Mouse (Mus musculus): ENCODE measurements around the gene Pafah1b1.

Gene Pafah1b1

DNA sequence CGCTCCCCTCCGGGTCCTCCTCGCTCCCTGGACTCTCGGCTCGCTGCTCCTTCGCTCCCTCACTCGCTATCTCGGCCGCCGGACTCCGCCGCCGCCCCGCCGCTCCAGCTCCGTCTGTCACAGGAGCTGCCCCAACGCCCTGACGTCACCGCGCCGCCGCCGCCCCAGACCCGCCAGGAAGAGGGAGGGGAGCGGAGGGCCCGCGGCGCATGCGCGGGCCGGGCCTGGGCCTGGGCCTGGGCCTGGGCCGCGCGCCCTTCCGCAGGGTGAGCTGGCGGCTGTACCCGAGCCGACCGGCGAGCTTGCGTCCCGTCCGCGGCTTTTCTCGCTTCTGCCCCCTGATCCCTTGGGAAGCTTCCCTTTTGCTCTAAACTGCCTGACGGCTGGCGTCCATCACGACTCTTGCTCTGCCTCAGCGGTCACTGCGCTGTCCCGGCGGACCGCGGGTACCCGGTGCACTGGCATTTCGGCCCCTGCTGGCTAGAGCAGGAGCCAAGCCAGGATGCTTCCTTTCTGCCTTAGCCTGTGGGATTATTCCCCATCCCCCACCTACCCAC lies at the start of gene Pafah1b1:
Gene Pafah1b1 (minus strand): TSS at position 436 of the 557 bp plus-strand sequence.
- DNase-seq (ENCODE audit: extremely low read depth, low read depth, low spot score) = no peak

DNA sequence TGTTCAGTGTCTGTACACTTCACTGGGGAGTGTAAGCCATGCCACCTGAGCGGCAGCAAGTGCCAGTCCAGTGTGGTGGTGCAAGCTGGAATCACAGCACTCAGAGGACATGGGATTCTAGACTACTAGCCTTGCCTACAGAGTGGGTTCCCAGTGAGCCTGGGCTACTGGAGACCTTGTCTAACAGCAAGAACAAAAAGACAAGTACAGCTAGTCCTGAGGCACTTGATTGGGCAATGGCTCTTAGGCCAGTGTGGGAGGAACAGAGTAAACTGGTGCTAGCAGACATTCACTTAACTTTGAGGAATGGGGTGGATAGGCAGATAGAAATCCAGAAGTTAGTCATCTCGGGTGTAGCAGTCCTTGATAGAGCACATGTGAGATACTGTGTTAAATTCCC lies 47.9 kb upstream of the Pafah1b1 start:
- DNase-seq (ENCODE audit: extremely low read depth, low read depth, low spot score) = peak; percentile 66

GRCm38 (mm10) chr11:74771650-74772049 lies 47.2 kb upstream of the Pafah1b1 start:
- DNase-seq (ENCODE audit: extremely low read depth, low read depth, low spot score) = no peak

GRCm38 (mm10) chr11:74771234-74771633 lies 46.8 kb upstream of the Pafah1b1 start:
- DNase-seq (ENCODE audit: extremely low read depth, low read depth, low spot score) = no peak

- peak; percentile 75 for DNase-seq (ENCODE audit: extremely low read depth, low read depth, low spot score)
Measured at GRCm38 (mm10) chr11:74770595-74771207, 46.2 kb upstream of the Pafah1b1 start, which contains the start of gene Mettl16. Gene Mettl16, plus strand, starts transcription at chr11:74770830.

DNA sequence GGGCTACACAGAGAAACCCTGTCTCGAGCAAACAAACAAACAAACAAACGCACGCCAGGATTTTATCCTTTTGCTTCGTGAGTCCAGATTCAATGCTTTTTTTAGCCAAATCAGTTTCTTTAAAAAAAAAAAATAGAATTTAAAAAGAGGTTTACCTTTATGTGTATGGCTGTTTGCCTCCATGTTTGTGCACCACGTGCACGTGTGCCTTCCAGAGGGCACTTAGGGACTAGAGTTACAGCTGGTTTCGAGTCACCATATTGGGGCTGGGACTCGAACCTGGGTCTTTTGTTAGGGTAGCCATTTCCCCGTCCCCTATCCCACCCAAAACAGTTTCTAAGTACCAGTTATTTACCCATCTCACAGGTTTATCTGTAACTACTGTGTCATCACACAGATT lies 45.6 kb upstream of the Pafah1b1 start:
- no peak for DNase-seq (ENCODE audit: extremely low read depth, low read depth, low spot score)

DNA sequence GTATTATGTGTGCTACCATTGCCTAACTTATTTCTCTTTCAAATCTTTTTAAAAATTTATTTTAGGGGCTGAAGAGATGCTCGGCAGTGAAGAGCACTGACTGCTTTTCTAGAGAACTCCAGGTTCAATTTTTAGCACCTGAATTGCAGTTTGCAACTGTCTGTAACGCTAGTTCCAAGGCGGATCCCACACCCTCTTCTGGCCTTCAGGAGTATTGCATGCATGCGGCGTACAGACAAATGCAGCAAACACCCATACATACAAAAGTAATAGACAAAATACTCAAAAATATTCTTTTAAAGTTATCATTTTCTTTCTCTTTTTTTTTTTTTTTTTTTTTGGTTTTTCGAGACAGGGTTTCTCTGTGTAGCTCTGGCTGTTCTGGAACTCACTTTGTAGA lies 43.6 kb upstream of the Pafah1b1 start:
- DNase-seq (ENCODE audit: extremely low read depth, low read depth, low spot score) = no peak

GRCm38 (mm10) chr11:74767469-74767868 lies 43.0 kb upstream of the Pafah1b1 start:
- no peak for DNase-seq (ENCODE audit: extremely low read depth, low read depth, low spot score)

GRCm38 (mm10) chr11:74763960-74764625 lies 39.6 kb upstream of the Pafah1b1 start:
- peak; percentile 34 for DNase-seq (ENCODE audit: extremely low read depth, low read depth, low spot score)

DNA sequence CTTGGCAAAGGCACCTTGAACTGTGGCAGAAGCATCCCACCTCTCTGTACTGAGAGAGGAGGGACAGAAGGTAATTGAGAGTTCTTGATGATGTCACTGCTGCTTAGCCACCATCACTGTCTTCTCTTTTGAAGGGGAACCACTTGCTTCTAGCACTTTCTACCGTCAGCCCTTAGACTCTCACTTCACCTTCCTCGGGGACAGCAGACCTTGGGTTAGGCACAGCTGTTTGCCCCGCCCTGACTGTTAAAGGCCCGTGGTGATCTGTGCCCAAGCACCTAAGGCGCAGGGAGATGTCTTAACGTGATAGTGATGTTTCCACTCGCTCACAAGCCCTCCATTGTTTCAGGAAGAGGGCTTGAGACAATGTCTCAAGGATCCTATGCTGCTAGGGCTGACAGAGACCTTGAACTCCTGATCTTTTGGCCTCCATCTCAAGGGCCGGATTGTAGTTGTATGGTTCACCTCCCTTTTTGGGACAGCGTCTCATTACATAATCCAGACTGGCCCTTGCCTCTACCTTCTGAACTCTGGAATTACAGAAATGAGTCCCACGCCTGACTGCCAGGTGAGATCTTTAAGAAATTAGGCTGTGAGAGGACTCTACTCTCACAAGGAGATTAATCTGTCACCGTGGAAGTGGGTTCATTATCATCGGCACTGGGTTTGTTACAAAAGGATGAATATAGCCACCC lies 36.7 kb upstream of the Pafah1b1 start:
- DNase-seq (ENCODE audit: extremely low read depth, low read depth, low spot score) = no peak

GRCm38 (mm10) chr11:74756631-74757030 lies 32.2 kb upstream of the Pafah1b1 start:
- DNase-seq (ENCODE audit: extremely low read depth, low read depth, low spot score) = no peak

GRCm38 (mm10) chr11:74751352-74752066 lies 27.0 kb upstream of the Pafah1b1 start:
- DNase-seq (ENCODE audit: extremely low read depth, low read depth, low spot score) = no peak

- DNase-seq (ENCODE audit: extremely low read depth, low read depth, low spot score) = no peak
Measured at GRCm38 (mm10) chr11:74750662-74751351, 26.3 kb upstream of the Pafah1b1 start.

GRCm38 (mm10) chr11:74749241-74749640 lies 24.8 kb upstream of the Pafah1b1 start:
- DNase-seq (ENCODE audit: extremely low read depth, low read depth, low spot score) = no peak

GRCm38 (mm10) chr11:74748022-74748421 lies 23.6 kb upstream of the Pafah1b1 start:
- no peak for DNase-seq (ENCODE audit: extremely low read depth, low read depth, low spot score)

- no peak for DNase-seq (ENCODE audit: extremely low read depth, low read depth, low spot score)
Measured at GRCm38 (mm10) chr11:74737861-74738260, 13.4 kb upstream of the Pafah1b1 start.

DNA sequence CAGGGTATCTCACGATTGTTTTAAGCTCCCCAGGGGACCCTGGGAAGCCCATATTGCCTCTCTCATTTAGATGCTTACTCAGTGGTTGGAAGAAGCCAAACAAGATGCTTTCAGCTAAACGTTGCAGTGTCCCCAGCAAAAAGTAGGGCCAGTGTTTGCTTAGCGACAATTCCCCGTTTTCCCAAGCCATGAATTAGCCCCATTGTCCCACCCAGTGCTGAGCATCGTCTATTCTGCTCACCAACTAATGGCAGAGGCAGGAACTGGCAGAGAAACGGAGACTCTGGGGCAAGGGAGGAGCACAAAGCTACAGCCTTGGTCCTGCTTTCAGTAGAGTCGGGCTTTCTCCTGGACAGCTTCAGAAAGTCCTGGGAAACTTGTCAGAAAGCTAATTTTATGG lies 10.4 kb upstream of the Pafah1b1 start:
- DNase-seq (ENCODE audit: extremely low read depth, low read depth, low spot score) = no peak

DNA sequence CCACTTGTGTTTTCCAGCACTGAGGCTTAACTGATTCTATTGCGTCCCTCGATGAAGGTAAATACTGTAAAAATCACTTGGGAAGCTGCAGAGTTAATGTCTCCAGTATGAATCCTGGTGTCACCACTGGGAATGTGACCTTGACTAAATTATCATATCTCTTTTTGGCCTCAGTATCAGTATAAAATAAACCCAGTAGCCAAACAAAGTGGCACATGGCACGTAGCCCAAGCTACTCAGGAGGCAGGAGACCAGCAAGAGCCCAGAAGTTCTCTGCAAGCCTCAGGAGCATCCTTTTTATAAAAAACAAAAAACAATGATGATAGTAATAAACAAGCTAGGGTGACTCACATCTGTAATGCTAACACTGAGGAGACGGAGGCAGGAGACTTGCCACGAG lies 711 bp upstream of the Pafah1b1 start:
- DNase-seq (ENCODE audit: extremely low read depth, low read depth, low spot score) = no peak

- no peak for DNase-seq (ENCODE audit: extremely low read depth, low read depth, low spot score)
Measured at GRCm38 (mm10) chr11:74723357-74724234, 874 bp downstream of the Pafah1b1 start.

GRCm38 (mm10) chr11:74721971-74722370 lies 2.5 kb downstream of the Pafah1b1 start:
- no peak for DNase-seq (ENCODE audit: extremely low read depth, low read depth, low spot score)
